Mouse (Mus musculus) thymus, adult 2 months (tissue): ENCODE data around the gene Zic3. TPM values are rescaled to one million over a fixed set of nuclear protein-coding genes. Genes with fewer than 3 reads are reported as not detected.

ENCODE experiments used
- DNase-seq: peaks from one replicate; pipeline ENCODE4 v3.0.0; 2021
- H3K27ac ChIP-seq: fragments of 200-500 bp; 2 replicates; pipeline ENCODE4 v1.5.1; 2012; ENCODE audit warnings: low read length, control low read depth; ENCODE audit not compliant: control insufficient read depth, insufficient read depth
- H3K27me3 ChIP-seq: fragments of 200-500 bp; 2 replicates; pipeline ENCODE4 v1.6.1; 2012; ENCODE audit warnings: mild to moderate bottlenecking, low read length, moderate library complexity, mixed read lengths; ENCODE audit not compliant: control insufficient read depth, insufficient read depth
- H3K36me3 ChIP-seq: fragments of 200-500 bp; 2 replicates; pipeline ENCODE4 v1.6.1; 2012; ENCODE audit warnings: mild to moderate bottlenecking, low read length, moderate library complexity; ENCODE audit not compliant: control insufficient read depth, insufficient read depth
- H3K4me1 ChIP-seq: fragments of 200-500 bp; replicated peaks from 2 replicates; pipeline ENCODE4 v1.6.1; 2012; ENCODE audit warnings: low read length; ENCODE audit not compliant: control insufficient read depth, insufficient read depth
- H3K4me3 ChIP-seq: fragments of 200-500 bp; 2 replicates; pipeline ENCODE4 v1.5.1; 2012; ENCODE audit warnings: mild to moderate bottlenecking, low read length, control low read depth, moderate library complexity; ENCODE audit not compliant: control insufficient read depth, insufficient read depth
- CTCF ChIP-seq: fragments of 200-500 bp; IDR thresholded peaks from 2 replicates; pipeline ENCODE4 v1.5.1; 2012; ENCODE audit warnings: mild to moderate bottlenecking, control low read depth, low read length, moderate library complexity, borderline replicate concordance; ENCODE audit not compliant: control insufficient read depth, poor library complexity, insufficient read depth; ENCODE audit errors: extremely low read depth
- POLR2A ChIP-seq: fragments of 200-500 bp; IDR thresholded peaks from 2 replicates; pipeline ENCODE4 v1.6.1; 2012; ENCODE audit warnings: mild to moderate bottlenecking, low read length, control low read depth, moderate library complexity; ENCODE audit not compliant: control insufficient read depth, poor library complexity, insufficient read depth; ENCODE audit errors: extremely low read depth
- WGBS: fragments of 180-500 bp; shearing (Covaris S2); methylation state at CpG from one replicate; pipeline ENCODE4 v1.1.7; 2018; 5-methylcytosine and 5-hydroxymethylcytosine counted together
- polyA plus RNA-seq: library from polyadenylated mRNA; depleted of rRNA; stranded (reverse); fragments of >200 nt; gene quantifications from 2 replicates; pipeline ENCODE4 v1.2.3, GENCODE M21; 2012

Zic3 gene
- polyA plus RNA-seq, 1 experiment: not detected

- TF ChIP-seq POLR2A (no peak), CTCF (no peak)
- Histone ChIP-seq H3K4me1 (no peaks in the 10 kb centered on the region), H3K36me3 (no peaks in the 10 kb centered on the region), H3K27me3 (no peaks in the 10 kb centered on the region), H3K4me3 (no peak overlapping the region), H3K27ac (no peak overlapping the region)
- DNase-seq: no peak
- 7% methylated on average over 69 of the region's 70 CpGs for WGBS
These were observed 15.8 kb downstream of the Zic3 start for GRCm38 (mm10) chrX:58038061-58039007.

GRCm38 (mm10) chrX:58039703-58040102 lies 17.2 kb downstream of the Zic3 start:
- Histone ChIP-seq H3K4me3 (no peak overlapping the region), H3K27me3 (no peaks in the 10 kb centered on the region), H3K36me3 (no peaks in the 10 kb centered on the region), H3K4me1 (no peaks in the 10 kb centered on the region), H3K27ac (no peak overlapping the region)
- no peak for TF ChIP-seq CTCF
- no peak for TF ChIP-seq POLR2A
- no peak for DNase-seq
- WGBS: 21% methylated on average over 4 of the region's 4 CpGs

- no peak for TF ChIP-seq POLR2A
- no peak for TF ChIP-seq CTCF
- no peak for DNase-seq
- Histone ChIP-seq H3K27me3 (no peaks in the 10 kb centered on the region), H3K4me3 (no peak overlapping the region), H3K36me3 (no peaks in the 10 kb centered on the region), H3K27ac (no peak overlapping the region), H3K4me1 (no peaks in the 10 kb centered on the region)
- WGBS: 75% methylated on average over 3 of the region's 3 CpGs
These were observed 19.4 kb downstream of the Zic3 start for GRCm38 (mm10) chrX:58041865-58042264.

- Histone ChIP-seq H3K4me3 (no peak overlapping the region), H3K27me3 (no peaks in the 10 kb centered on the region)
- WGBS: 89% methylated on average over 4 of the region's 4 CpGs
These were observed 20.0 kb downstream of the Zic3 start for GRCm38 (mm10) chrX:58042512-58042911.

More at GRCm38 (mm10) chrX:58042512-58042911, 20.0 kb downstream of the Zic3 start:
- Histone ChIP-seq H3K4me1 (no peaks in the 10 kb centered on the region), H3K27ac (no peak overlapping the region), H3K36me3 (no peaks in the 10 kb centered on the region)
- DNase-seq: no peak
- TF ChIP-seq CTCF (no peak), POLR2A (no peak)
